Mouse (Mus musculus) hindbrain, embryonic 15.5 days (tissue): ENCODE measurements at regions not wholly inside any gene's neighbourhood (a gene's known extent, or its start where the extent isn't known, plus 50 kb on each side); places are given as distances from the start of the nearest gene placed in this dataset.

Experiments used
- ATAC-seq: fragments of 200-750 bp; cut with Nextera tagmentation; 2 replicates; pipeline ENCODE4 v1.8.0; 2017; ENCODE audit warnings: low read depth, moderate number of reproducible peaks, moderate TSS enrichment; ENCODE audit not compliant: low FRiP score
- H3K27ac ChIP-seq: fragments of 300-500 bp; sonication (generic); replicated peaks from 2 replicates; pipeline ENCODE4 v1.5.1; 2015; ENCODE audit warnings: mild to moderate bottlenecking, inconsistent platforms
- H3K27me3 ChIP-seq: fragments of 300-500 bp; sonication (generic); 2 replicates; pipeline ENCODE4 v1.6.1; 2015; ENCODE audit warnings: control low read depth, inconsistent platforms
- H3K36me3 ChIP-seq: fragments of 300-500 bp; sonication (generic); 2 replicates; pipeline ENCODE4 v1.6.1; 2015; ENCODE audit warnings: control low read depth, inconsistent platforms
- H3K4me1 ChIP-seq: fragments of 300-500 bp; sonication (generic); replicated peaks from 2 replicates; pipeline ENCODE4 v1.6.1; 2015; ENCODE audit warnings: control low read depth, inconsistent platforms
- H3K4me2 ChIP-seq: fragments of 300-500 bp; sonication (generic); 2 replicates; pipeline ENCODE4 v1.6.1; 2015; ENCODE audit warnings: moderate library complexity, mild to moderate bottlenecking, inconsistent platforms
- H3K4me3 ChIP-seq: fragments of 300-500 bp; sonication (generic); 2 replicates; pipeline ENCODE4 v1.5.1; 2015; ENCODE audit warnings: mild to moderate bottlenecking, inconsistent platforms
- H3K9ac ChIP-seq: fragments of 300-500 bp; sonication (generic); 2 replicates; pipeline ENCODE4 v1.6.1; 2015; ENCODE audit warnings: inconsistent platforms
- H3K9me3 ChIP-seq: fragments of 300-500 bp; sonication (generic); 2 replicates; pipeline ENCODE4 v1.6.1; 2016; ENCODE audit warnings: control low read depth, inconsistent platforms
- WGBS: fragments of 180-500 bp; shearing (Covaris S2); methylation state at CpG from one replicate; pipeline ENCODE4 v1.1.7; 2015; 5-methylcytosine and 5-hydroxymethylcytosine counted together

GRCm38 (mm10) chr10:30132243-30132642 lies 68.1 kb downstream of the Cenpw start:
- H3K36me3 ChIP-seq = no peaks in the 10 kb centered on the region
- H3K4me2 ChIP-seq = no peak overlapping the region
- no peak overlapping the region for H3K9ac ChIP-seq
- H3K27me3 ChIP-seq = no peaks in the 10 kb centered on the region
- H3K9me3 ChIP-seq = no peaks in the 10 kb centered on the region
- ATAC-seq = no peak
- H3K27ac ChIP-seq = no peak overlapping the region
- H3K4me3 ChIP-seq = no peak overlapping the region
- H3K4me1 ChIP-seq = no peaks in the 10 kb centered on the region

- WGBS = 66% methylated on average over 3 of the region's 3 CpGs
- Histone ChIP-seq H3K9ac (no peak overlapping the region), H3K36me3 (no peaks in the 10 kb centered on the region), H3K4me1 (no peaks in the 10 kb centered on the region), H3K27me3 (no peaks in the 10 kb centered on the region), H3K27ac (no peak overlapping the region), H3K9me3 (no peaks in the 10 kb centered on the region), H3K4me2 (no peak overlapping the region), H3K4me3 (no peak overlapping the region)
- no peak for ATAC-seq
Observed at GRCm38 (mm10) chr10:30110341-30110740, 90.0 kb downstream of the Cenpw start.

GRCm38 (mm10) chr10:30102443-30102842 lies 97.9 kb downstream of the Cenpw start:
- H3K4me3 ChIP-seq = no peak overlapping the region
- no peaks in the 10 kb centered on the region for H3K36me3 ChIP-seq
- no peaks in the 10 kb centered on the region for H3K27me3 ChIP-seq
- H3K4me2 ChIP-seq = no peak overlapping the region
- no peak overlapping the region for H3K27ac ChIP-seq
- no peak overlapping the region for H3K9ac ChIP-seq
- ATAC-seq = no peak
- H3K9me3 ChIP-seq = no peaks in the 10 kb centered on the region
- no peaks in the 10 kb centered on the region for H3K4me1 ChIP-seq

- Histone ChIP-seq H3K4me2 (no peak overlapping the region), H3K4me1 (no peaks in the 10 kb centered on the region), H3K4me3 (no peak overlapping the region), H3K9ac (no peak overlapping the region), H3K27ac (no peak overlapping the region), H3K36me3 (no peaks in the 10 kb centered on the region), H3K9me3 (no peaks in the 10 kb centered on the region), H3K27me3 (no peaks in the 10 kb centered on the region)
- ATAC-seq = no peak
Observed at GRCm38 (mm10) chr10:30094603-30095002, 105.8 kb downstream of the Cenpw start.

- Histone ChIP-seq H3K36me3 (no peaks in the 10 kb centered on the region), H3K9me3 (no peaks in the 10 kb centered on the region), H3K4me1 (no peaks in the 10 kb centered on the region), H3K9ac (no peak overlapping the region), H3K4me3 (no peak overlapping the region), H3K27ac (no peak overlapping the region), H3K27me3 (no peaks in the 10 kb centered on the region), H3K4me2 (no peak overlapping the region)
- ATAC-seq = no peak
- WGBS = 4% methylated on average over 1 of the region's 1 CpGs
Observed at GRCm38 (mm10) chr10:30091549-30091948, 108.8 kb downstream of the Cenpw start.

- peak; percentile 42; the same call in 1 of the 2 replicates for ATAC-seq
- whole genome bisulfite sequencing = 66% methylated on average over 7 of the region's 7 CpGs
Observed at GRCm38 (mm10) chr10:30089406-30089805, 111.0 kb downstream of the Cenpw start.

GRCm38 (mm10) chr10:30085059-30085458 lies 115.3 kb downstream of the Cenpw start:
- 74% methylated on average over 5 of the region's 5 CpGs for WGBS
- H3K9me3 ChIP-seq = no peaks in the 10 kb centered on the region
- ATAC-seq = no peak
- no peaks in the 10 kb centered on the region for H3K27me3 ChIP-seq
- no peaks in the 10 kb centered on the region for H3K36me3 ChIP-seq
- H3K27ac ChIP-seq = no peak overlapping the region
- H3K4me2 ChIP-seq = no peak overlapping the region
- H3K4me3 ChIP-seq = no peak overlapping the region
- no peak overlapping the region for H3K9ac ChIP-seq
- H3K4me1 ChIP-seq = no peaks in the 10 kb centered on the region

More at GRCm38 (mm10) chr10:30089406-30089805, 111.0 kb downstream of the Cenpw start:
- Histone ChIP-seq H3K9me3 (no peaks in the 10 kb centered on the region), H3K27me3 (no peaks in the 10 kb centered on the region), H3K27ac (no peak overlapping the region), H3K36me3 (no peaks in the 10 kb centered on the region), H3K4me3 (no peak overlapping the region), H3K4me2 (no peak overlapping the region), H3K9ac (no peak overlapping the region), H3K4me1 (no peaks in the 10 kb centered on the region)

GRCm38 (mm10) chr10:30066692-30067091 lies 133.7 kb downstream of the Cenpw start:
- H3K4me1 ChIP-seq = no peaks in the 10 kb centered on the region
- no peaks in the 10 kb centered on the region for H3K36me3 ChIP-seq
- no peak overlapping the region for H3K9ac ChIP-seq
- no peaks in the 10 kb centered on the region for H3K27me3 ChIP-seq
- no peak overlapping the region for H3K27ac ChIP-seq
- H3K9me3 ChIP-seq = no peaks in the 10 kb centered on the region
- no peak for ATAC-seq
- WGBS = 84% methylated on average over 2 of the region's 2 CpGs
- no peak overlapping the region for H3K4me2 ChIP-seq
- H3K4me3 ChIP-seq = no peak overlapping the region

GRCm38 (mm10) chr10:30030621-30031020 lies 169.7 kb downstream of the Cenpw start:
- Histone ChIP-seq H3K4me3 (no peak overlapping the region), H3K4me2 (no peak overlapping the region), H3K9ac (no peak overlapping the region), H3K27ac (no peak overlapping the region), H3K36me3 (no peaks in the 10 kb centered on the region), H3K27me3 (no peaks in the 10 kb centered on the region), H3K4me1 (no peaks in the 10 kb centered on the region), H3K9me3 (no peaks in the 10 kb centered on the region)
- 72% methylated on average over 4 of the region's 4 CpGs for WGBS
- ATAC-seq = no peak

GRCm38 (mm10) chr10:30002950-30003636 lies 197.3 kb downstream of the Cenpw start:
- 86% methylated on average over 6 of the region's 6 CpGs for WGBS
- H3K36me3 ChIP-seq = no peaks in the 10 kb centered on the region
- H3K9me3 ChIP-seq = no peaks in the 10 kb centered on the region
- ATAC-seq = no peak
- no peak overlapping the region for H3K4me2 ChIP-seq
- no peak overlapping the region for H3K27ac ChIP-seq
- H3K27me3 ChIP-seq = no peaks in the 10 kb centered on the region
- H3K4me3 ChIP-seq = no peak overlapping the region
- no peaks in the 10 kb centered on the region for H3K4me1 ChIP-seq
- no peak overlapping the region for H3K9ac ChIP-seq

- Histone ChIP-seq H3K36me3 (no peaks in the 10 kb centered on the region), H3K4me1 (no peaks in the 10 kb centered on the region), H3K4me3 (no peak overlapping the region), H3K27me3 (no peaks in the 10 kb centered on the region), H3K9me3 (no peaks in the 10 kb centered on the region), H3K27ac (no peak overlapping the region), H3K9ac (no peak overlapping the region), H3K4me2 (no peak overlapping the region)
- no peak for ATAC-seq
- WGBS = 77% methylated on average over 2 of the region's 2 CpGs
Observed at GRCm38 (mm10) chr10:30000836-30001235, 199.5 kb downstream of the Cenpw start.

GRCm38 (mm10) chr10:29981539-29981938 lies 218.8 kb downstream of the Cenpw start:
- no peaks in the 10 kb centered on the region for H3K4me1 ChIP-seq
- no peaks in the 10 kb centered on the region for H3K36me3 ChIP-seq
- no peak overlapping the region for H3K4me3 ChIP-seq
- H3K4me2 ChIP-seq = no peak overlapping the region
- 73% methylated on average over 2 of the region's 2 CpGs for WGBS
- no peak overlapping the region for H3K9ac ChIP-seq
- H3K27me3 ChIP-seq = no peaks in the 10 kb centered on the region
- no peak for ATAC-seq
- H3K27ac ChIP-seq = no peak overlapping the region
- no peaks in the 10 kb centered on the region for H3K9me3 ChIP-seq
